Mouse (Mus musculus) MEL (cell line): ENCODE results near the gene Ephx1.

Source experiments
- BHLHE40 ChIP-seq: IDR thresholded peaks from 2 replicates; pipeline ENCODE4 v1.6.1; 2012; ENCODE audit warnings: low read depth, mild to moderate bottlenecking, inconsistent platforms, low read length, improper control_type of control experiment, borderline replicate concordance
- CTCF ChIP-seq, 3 experiments: IDR thresholded peaks in 2 of 3; conservative IDR thresholded peaks in 1 of 3; 2 replicates each; pipeline ENCODE4 v1.5.1; 2011 to 2012; ENCODE audit warnings: low read length in 3 of 3, low read depth in 2 of 3, mild to moderate bottlenecking in 2 of 3, improper control_type of control experiment in 1 of 3, inconsistent platforms in 1 of 3, mixed read lengths in 1 of 3, moderate library complexity in 1 of 3; ENCODE audit not compliant: control insufficient read depth in 1 of 3, insufficient read depth in 1 of 3, poor library complexity in 1 of 3, severe bottlenecking in 1 of 3
- EP300 ChIP-seq, 2 experiments: IDR thresholded peaks; 2 replicates each; pipeline ENCODE4 v1.6.1; 2011; ENCODE audit warnings: improper control_type of control experiment in 2 of 2, low read length in 2 of 2, low read depth in 1 of 2, mild to moderate bottlenecking in 1 of 2
- HCFC1 ChIP-seq: IDR thresholded peaks from 2 replicates; pipeline ENCODE4 v1.6.1; 2012; ENCODE audit warnings: low read depth, mild to moderate bottlenecking, inconsistent platforms, low read length, improper control_type of control experiment, moderate library complexity
- NELFE ChIP-seq: IDR thresholded peaks from 2 replicates; pipeline ENCODE4 v1.6.1; 2011; ENCODE audit warnings: low read depth, low read length, improper control_type of control experiment
- NRF1 ChIP-seq: IDR thresholded peaks from 2 replicates; pipeline ENCODE4 v1.6.1; 2014; ENCODE audit warnings: low read depth, mild to moderate bottlenecking, inconsistent platforms, low read length, improper control_type of control experiment, moderate library complexity; ENCODE audit not compliant: poor library complexity, insufficient read depth, severe bottlenecking
- POLR2AphosphoS5 ChIP-seq: IDR thresholded peaks from 2 replicates; pipeline ENCODE4 v1.6.1; 2012; ENCODE audit warnings: low read depth, borderline replicate concordance, mild to moderate bottlenecking, inconsistent platforms, low read length, moderate library complexity, mixed read lengths
- RAD21 ChIP-seq: IDR thresholded peaks from 2 replicates; pipeline ENCODE4 v1.6.1; 2011; ENCODE audit warnings: mild to moderate bottlenecking, low read depth, low read length, improper control_type of control experiment
- ZNF384 ChIP-seq: IDR thresholded peaks from 2 replicates; pipeline ENCODE4 v1.6.1; 2012; ENCODE audit warnings: low read depth, mild to moderate bottlenecking, inconsistent platforms, low read length, improper control_type of control experiment

DNA sequence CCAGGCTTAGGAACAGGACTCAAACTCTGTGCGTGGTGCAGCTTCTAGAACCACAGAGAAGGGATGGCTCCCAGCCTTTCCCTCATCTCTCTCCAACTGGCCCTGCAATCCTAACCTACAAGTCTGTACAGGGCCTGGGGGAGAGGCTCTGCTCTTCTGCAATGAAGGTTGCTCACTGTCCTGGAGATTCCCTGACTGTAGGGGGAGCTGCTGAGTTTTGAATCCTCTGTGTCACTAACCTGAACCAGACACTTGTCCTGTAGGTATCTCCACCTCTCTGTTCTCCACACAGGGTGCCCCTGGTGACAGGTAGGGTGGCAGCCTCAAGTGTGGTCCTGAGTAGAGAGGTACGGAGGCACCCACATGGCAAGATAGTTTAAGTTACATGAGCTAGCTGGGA is 40.2 kb downstream of the Ephx1 start:
- TF ChIP-seq BHLHE40: no peak
- no peak for TF ChIP-seq POLR2AphosphoS5
- TF ChIP-seq NELFE: no peak
- TF ChIP-seq CTCF (IDR thresholded peaks at IDR 0.05 in 2 of 3, conservative IDR thresholded peaks at IDR 0.05 in 1 of 3; ENCODE audit: control insufficient read depth in 1 of 3, insufficient read depth in 1 of 3, low read depth in 2 of 3, low read length in 3 of 3, poor library complexity in 1 of 3, severe bottlenecking in 1 of 3): no peak; a peak in 1 of 6 replicates
- TF ChIP-seq RAD21: no peak
- TF ChIP-seq NRF1: no peak
- TF ChIP-seq ZNF384: no peak
- no peak for TF ChIP-seq EP300 (IDR thresholded peaks at IDR 0.05; ENCODE audit: low read depth in 1 of 2, low read length in 2 of 2)
- TF ChIP-seq HCFC1: no peak
